Mouse (Mus musculus) embryonic facial prominence, embryonic 13.5 days (tissue): Measurements from ENCODE around the gene Pyroxd1. TPM values are rescaled to one million over a fixed set of nuclear protein-coding genes. Genes with fewer than 3 reads are reported as not detected.

ENCODE experiments used
- ATAC-seq: fragments of 200-750 bp; cut with Nextera tagmentation; 2 replicates; pipeline ENCODE4 v1.8.0; 2017; ENCODE audit warnings: low read depth; ENCODE audit not compliant: insufficient number of reproducible peaks, insufficient read depth, low FRiP score, low TSS enrichment
- H3K27ac ChIP-seq: fragments of 300-500 bp; sonication (generic); 2 replicates; pipeline ENCODE4 v1.5.1; 2015; ENCODE audit warnings: moderate library complexity, mild to moderate bottlenecking, inconsistent platforms
- H3K27me3 ChIP-seq: fragments of 300-500 bp; sonication (generic); 2 replicates; pipeline ENCODE4 v1.6.1; 2015; ENCODE audit warnings: mild to moderate bottlenecking, inconsistent platforms
- H3K36me3 ChIP-seq: fragments of 300-500 bp; sonication (generic); 2 replicates; pipeline ENCODE4 v1.6.1; 2015; ENCODE audit warnings: mild to moderate bottlenecking, inconsistent platforms
- H3K4me1 ChIP-seq: fragments of 300-500 bp; sonication (generic); 2 replicates; pipeline ENCODE4 v1.6.1; 2015; ENCODE audit warnings: inconsistent platforms
- H3K4me2 ChIP-seq: fragments of 300-500 bp; sonication (generic); 2 replicates; pipeline ENCODE4 v1.6.1; 2015; ENCODE audit warnings: moderate library complexity, mild to moderate bottlenecking, inconsistent platforms
- H3K4me3 ChIP-seq: fragments of 300-500 bp; sonication (generic); 2 replicates; pipeline ENCODE4 v1.5.1; 2015; ENCODE audit warnings: mild to moderate bottlenecking, inconsistent platforms
- H3K9ac ChIP-seq: fragments of 300-500 bp; sonication (generic); 2 replicates; pipeline ENCODE4 v1.6.1; 2015; ENCODE audit warnings: mild to moderate bottlenecking, inconsistent platforms
- H3K9me3 ChIP-seq: fragments of 300-500 bp; sonication (generic); 2 replicates; pipeline ENCODE4 v1.6.1; 2016; ENCODE audit warnings: inconsistent platforms
- WGBS: fragments of 180-500 bp; shearing (Covaris S2); methylation state at CpG from one replicate; pipeline ENCODE4 v1.1.7; 2015; ENCODE audit warnings: mixed read lengths; 5-methylcytosine and 5-hydroxymethylcytosine counted together
- polyA plus RNA-seq: library from polyadenylated mRNA; unstranded; fragments of >200 nt; fragmentation: Nextera tagmentation; extraction: Ambion mirVana; gene quantifications from 2 replicates; pipeline ENCODE4 v1.2.1, GENCODE M21; 2015

Gene Pyroxd1
- polyA plus RNA-seq = 19.4 and 21.4 TPM in 2 replicates

DNA sequence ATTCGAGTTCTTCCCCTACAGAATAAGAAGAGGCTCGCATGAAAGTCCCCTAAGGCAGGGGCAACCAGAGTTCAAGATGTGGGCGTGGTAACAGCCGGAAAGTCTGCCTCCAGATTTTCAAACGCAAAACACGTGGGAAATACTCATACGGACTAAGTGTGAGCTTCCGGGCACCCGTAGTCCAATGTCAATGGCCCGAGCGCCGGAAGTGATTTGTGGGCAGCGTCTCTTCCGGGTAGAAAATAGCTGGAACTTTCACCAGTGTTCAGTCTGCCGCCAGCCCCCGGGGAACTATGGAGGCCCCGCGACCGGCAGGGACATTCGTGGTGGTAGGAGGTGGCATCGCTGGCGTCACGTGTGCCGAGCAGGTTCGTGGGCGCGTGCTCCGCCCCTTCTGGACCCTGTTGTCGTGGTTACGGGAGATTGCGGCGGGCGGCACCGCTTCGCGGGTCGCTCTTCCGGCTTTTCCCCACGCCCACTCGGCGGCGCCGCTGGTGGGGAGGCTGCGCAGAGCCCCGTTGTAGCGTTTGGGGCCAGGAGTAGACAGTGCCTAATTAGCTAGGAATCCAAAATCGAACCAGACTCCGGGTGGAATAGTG lies at the start of gene Pyroxd1:
Pyroxd1 (plus strand) TSS at position 215 of the 599 bp plus-strand sequence.
- peak within 1 kb of the TSS; percentile 75 for H3K4me3 ChIP-seq
- peak; percentile 87 for ATAC-seq
- peak within 1 kb of the TSS; percentile 62 for H3K4me2 ChIP-seq
- peak within 1 kb of the TSS; percentile 78 for H3K27ac ChIP-seq
- H3K36me3 ChIP-seq = peaks cover 10% of the 10 kb centered on the region; the same call in 1 of the 2 replicates
- H3K27me3 ChIP-seq = no peaks in the 10 kb centered on the region
- peak within 1 kb of the TSS; percentile 74 for H3K9ac ChIP-seq
- WGBS = under 1% methylated on average over 48 of the region's 48 CpGs
- H3K9me3 ChIP-seq = no peaks in the 10 kb centered on the region
- peaks cover 11% of the 10 kb centered on the region for H3K4me1 ChIP-seq

DNA sequence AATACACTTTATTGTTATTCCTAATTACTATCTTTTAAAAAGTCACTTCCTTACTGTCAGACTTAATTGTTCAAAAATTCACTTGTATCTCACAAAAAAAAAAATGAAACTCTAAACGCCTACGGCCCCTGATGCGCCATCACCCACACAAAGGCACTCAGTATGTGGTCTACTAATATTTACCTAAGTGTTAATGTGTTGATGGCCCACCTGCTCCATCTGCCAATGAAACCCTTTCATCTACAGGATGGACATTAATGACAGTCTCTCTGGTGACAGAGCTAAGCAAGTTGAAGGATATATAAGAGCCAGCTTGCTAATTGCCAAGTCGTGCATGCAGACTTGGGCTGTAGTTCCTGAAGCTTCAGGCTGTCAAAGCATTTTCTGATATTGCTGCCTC lies 47.4 kb upstream of the Pyroxd1 start, which contains the start of gene Iapp:
Iapp (plus strand) TSS at position 326 of the 400 bp plus-strand sequence.
- Histone ChIP-seq H3K36me3 (no peaks in the 10 kb centered on the region), H3K9me3 (no peaks in the 10 kb centered on the region), H3K9ac (no peak within 1 kb of the TSS), H3K27me3 (no peaks in the 10 kb centered on the region), H3K27ac (no peak within 1 kb of the TSS), H3K4me1 (no peaks in the 10 kb centered on the region), H3K4me2 (no peak within 1 kb of the TSS), H3K4me3 (no peak within 1 kb of the TSS)
- ATAC-seq = no peak
- WGBS = 63% methylated on average over 4 of the region's 4 CpGs

DNA sequence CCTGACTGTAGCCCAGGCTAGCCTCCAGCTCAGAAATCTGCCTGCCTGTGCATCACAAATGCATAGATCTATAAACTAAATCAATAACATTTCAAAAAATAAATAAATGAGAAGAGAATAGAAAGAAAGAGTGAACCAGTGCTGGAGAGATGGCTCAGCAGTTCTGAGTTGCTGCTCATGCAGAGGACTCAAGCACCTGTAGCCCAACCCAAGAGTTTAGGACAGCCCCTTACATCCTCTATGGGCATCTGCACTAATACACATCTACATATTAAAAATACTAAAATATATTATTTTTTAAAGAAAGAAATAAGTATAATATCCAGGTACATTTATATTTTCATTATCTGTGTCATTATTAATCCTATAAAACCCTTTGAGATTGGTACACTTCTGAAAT lies 40.4 kb upstream of the Pyroxd1 start:
- Histone ChIP-seq H3K4me1 (no peaks in the 10 kb centered on the region), H3K4me2 (no peak overlapping the region), H3K9ac (no peak overlapping the region), H3K27ac (no peak overlapping the region), H3K4me3 (no peak overlapping the region), H3K9me3 (peaks cover 3% of the 10 kb centered on the region; the same call in 1 of the 2 replicates), H3K36me3 (no peaks in the 10 kb centered on the region), H3K27me3 (no peaks in the 10 kb centered on the region)
- ATAC-seq = no peak

DNA sequence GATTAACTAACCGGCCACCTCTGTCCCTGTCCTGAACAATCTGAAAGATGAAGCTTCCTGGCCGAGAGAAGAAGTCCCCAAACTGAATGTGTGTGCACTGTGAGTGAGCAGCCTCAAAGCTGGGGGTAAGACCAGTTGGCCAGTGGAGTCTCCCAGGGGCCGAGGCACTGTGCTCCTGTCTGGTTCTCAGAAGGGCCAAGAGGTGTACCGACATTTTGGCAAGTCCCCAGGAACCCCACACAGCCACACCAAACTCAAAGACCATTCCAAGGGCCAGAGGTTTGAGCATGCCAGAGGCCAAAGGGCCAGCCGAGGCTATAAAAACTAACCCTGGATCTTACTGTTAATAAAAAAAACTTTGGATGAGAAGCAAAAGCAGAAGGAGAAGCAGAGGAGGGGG lies 31.2 kb upstream of the Pyroxd1 start:
- ATAC-seq = no peak
- Histone ChIP-seq H3K9me3 (peaks cover 3% of the 10 kb centered on the region; the same call in 1 of the 2 replicates), H3K27me3 (no peaks in the 10 kb centered on the region), H3K27ac (no peak overlapping the region), H3K4me3 (no peak overlapping the region), H3K4me1 (no peaks in the 10 kb centered on the region), H3K36me3 (no peaks in the 10 kb centered on the region), H3K4me2 (no peak overlapping the region), H3K9ac (no peak overlapping the region)
- WGBS = 87% methylated on average over 5 of the region's 5 CpGs

DNA sequence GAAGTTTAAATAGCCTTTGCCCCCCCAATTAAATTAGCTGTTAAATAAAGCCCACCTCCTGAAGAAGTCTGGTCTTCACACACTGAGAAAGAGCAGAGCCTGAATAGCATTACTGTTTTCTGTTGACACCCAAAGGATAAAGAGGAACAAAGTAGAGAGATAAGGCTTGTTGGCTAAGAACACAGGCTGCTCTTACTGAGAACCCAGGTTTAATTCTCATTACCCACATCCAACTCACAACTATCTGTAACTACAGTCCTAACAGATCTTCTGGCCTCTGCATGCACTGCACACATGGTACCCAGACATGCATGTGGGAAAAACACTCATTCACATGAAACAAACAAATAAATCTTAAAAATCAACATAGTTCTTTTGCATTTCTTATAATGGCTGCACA lies 28.3 kb upstream of the Pyroxd1 start:
- no peaks in the 10 kb centered on the region for H3K9me3 ChIP-seq
- no peak overlapping the region for H3K4me3 ChIP-seq
- H3K27me3 ChIP-seq = no peaks in the 10 kb centered on the region
- no peak overlapping the region for H3K4me2 ChIP-seq
- no peak overlapping the region for H3K27ac ChIP-seq
- no peak overlapping the region for H3K9ac ChIP-seq
- H3K36me3 ChIP-seq = no peaks in the 10 kb centered on the region
- no peak for ATAC-seq
- no peaks in the 10 kb centered on the region for H3K4me1 ChIP-seq

DNA sequence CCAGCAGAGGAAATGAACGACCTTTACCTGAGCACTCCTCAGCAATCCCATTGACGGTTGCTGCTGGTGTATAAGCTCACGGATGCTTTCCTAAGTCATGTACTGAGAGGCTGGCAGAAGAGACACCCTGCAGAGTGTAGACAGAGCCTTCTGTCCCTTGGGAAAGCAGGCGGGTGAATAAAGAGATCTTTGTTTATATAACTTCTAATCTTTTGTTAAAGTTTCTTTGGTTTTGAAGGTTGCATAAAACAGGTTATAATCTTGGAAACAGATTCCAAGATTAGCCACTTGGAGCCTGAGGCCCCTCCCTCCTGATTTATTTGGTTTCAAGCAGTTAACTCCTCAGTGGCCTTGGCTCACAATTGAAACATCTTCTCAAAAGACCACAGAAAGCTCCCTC lies 22.6 kb upstream of the Pyroxd1 start, which contains the start of gene Slco1a5:
Slco1a5 (minus strand) TSS at position 101 of the 400 bp plus-strand sequence.
- H3K4me1 ChIP-seq = peaks cover 3% of the 10 kb centered on the region; the same call in 1 of the 2 replicates
- no peaks in the 10 kb centered on the region for H3K36me3 ChIP-seq
- WGBS = 22% methylated on average over 4 of the region's 4 CpGs
- no peak within 1 kb of the TSS for H3K4me2 ChIP-seq
- no peak for ATAC-seq
- H3K9ac ChIP-seq = no peak within 1 kb of the TSS
- no peaks in the 10 kb centered on the region for H3K27me3 ChIP-seq
- no peaks in the 10 kb centered on the region for H3K9me3 ChIP-seq
- no peak within 1 kb of the TSS for H3K27ac ChIP-seq
- H3K4me3 ChIP-seq = no peak within 1 kb of the TSS

DNA sequence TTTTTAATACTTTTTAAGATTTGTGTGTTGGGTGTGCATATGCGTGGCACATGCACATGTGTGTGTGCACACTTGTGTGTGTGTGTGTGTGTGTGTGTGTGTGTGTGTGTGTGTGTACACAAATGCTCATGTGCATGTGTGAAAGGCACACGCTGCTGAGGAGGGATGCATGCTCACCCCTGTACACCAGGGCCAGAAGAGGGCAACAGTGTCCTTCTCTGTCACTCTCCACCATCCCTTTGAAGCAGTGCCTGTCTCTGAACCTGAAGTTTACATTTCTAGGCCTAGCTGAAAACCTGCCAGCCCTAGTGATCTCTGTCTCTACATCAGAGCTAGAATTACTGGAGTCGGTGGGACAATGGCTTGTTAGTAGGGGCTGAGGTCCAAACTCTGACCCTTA lies 18.9 kb upstream of the Pyroxd1 start:
- no peak for ATAC-seq
- H3K4me2 ChIP-seq = no peak overlapping the region
- H3K9ac ChIP-seq = no peak overlapping the region
- 75% methylated on average over 3 of the region's 3 CpGs for WGBS
- no peak overlapping the region for H3K27ac ChIP-seq
- H3K9me3 ChIP-seq = no peaks in the 10 kb centered on the region
- H3K4me1 ChIP-seq = peaks cover 3% of the 10 kb centered on the region; the same call in 1 of the 2 replicates
- no peak overlapping the region for H3K4me3 ChIP-seq
- H3K36me3 ChIP-seq = no peaks in the 10 kb centered on the region
- no peaks in the 10 kb centered on the region for H3K27me3 ChIP-seq

DNA sequence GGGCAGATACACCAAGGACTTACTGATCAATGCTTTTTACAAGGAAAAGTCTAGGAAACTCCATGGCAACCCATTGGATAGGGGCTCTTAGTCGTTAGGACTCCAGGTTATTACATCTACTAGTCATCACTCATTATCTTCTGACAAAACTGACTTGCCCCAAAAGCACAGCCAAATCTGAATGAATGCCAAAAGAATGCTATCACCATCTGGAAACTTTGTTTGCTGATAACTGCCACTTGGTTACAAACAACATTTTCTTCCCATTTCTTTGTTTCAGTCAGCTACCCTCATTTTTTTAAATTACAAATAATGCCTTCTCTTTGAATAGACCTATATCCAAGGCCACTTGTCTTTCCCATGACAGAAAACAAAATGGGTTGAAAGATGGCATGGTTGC lies 16.3 kb upstream of the Pyroxd1 start:
- H3K36me3 ChIP-seq = no peaks in the 10 kb centered on the region
- H3K27ac ChIP-seq = no peak overlapping the region
- H3K27me3 ChIP-seq = no peaks in the 10 kb centered on the region
- H3K4me3 ChIP-seq = no peak overlapping the region
- 58% methylated on average over 1 of the region's 1 CpGs for WGBS
- ATAC-seq = no peak
- no peak overlapping the region for H3K4me2 ChIP-seq
- H3K9me3 ChIP-seq = no peaks in the 10 kb centered on the region
- no peak overlapping the region for H3K9ac ChIP-seq
- no peaks in the 10 kb centered on the region for H3K4me1 ChIP-seq

DNA sequence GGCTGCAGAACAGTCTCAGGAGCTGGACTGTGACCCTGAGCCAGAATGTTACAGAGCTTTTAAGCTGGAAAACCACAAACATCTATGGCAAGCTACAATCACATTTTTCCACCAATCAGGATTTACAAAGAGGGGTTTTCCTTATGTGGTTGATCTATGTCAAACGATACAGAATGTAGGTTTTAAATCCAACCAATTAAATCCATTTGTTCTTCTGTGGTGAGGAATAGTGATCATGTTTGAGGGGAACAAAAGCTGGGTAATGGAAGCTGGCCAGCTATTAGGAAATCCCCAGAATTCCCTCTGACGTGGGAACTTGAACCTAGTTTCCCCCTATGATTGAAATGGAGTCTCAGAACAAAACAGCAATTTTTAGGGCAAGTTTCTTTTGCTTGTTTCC lies 6.5 kb upstream of the Pyroxd1 start:
- Histone ChIP-seq H3K27me3 (no peaks in the 10 kb centered on the region), H3K4me1 (no peaks in the 10 kb centered on the region), H3K9me3 (no peaks in the 10 kb centered on the region), H3K9ac (no peak overlapping the region), H3K36me3 (no peaks in the 10 kb centered on the region), H3K27ac (0 out of 2 replicates have a peak overlapping the region, but pooled peaks have one; percentile 2), H3K4me3 (no peak overlapping the region), H3K4me2 (no peak overlapping the region)
- WGBS = 39% methylated on average over 2 of the region's 2 CpGs
- no peak for ATAC-seq

DNA sequence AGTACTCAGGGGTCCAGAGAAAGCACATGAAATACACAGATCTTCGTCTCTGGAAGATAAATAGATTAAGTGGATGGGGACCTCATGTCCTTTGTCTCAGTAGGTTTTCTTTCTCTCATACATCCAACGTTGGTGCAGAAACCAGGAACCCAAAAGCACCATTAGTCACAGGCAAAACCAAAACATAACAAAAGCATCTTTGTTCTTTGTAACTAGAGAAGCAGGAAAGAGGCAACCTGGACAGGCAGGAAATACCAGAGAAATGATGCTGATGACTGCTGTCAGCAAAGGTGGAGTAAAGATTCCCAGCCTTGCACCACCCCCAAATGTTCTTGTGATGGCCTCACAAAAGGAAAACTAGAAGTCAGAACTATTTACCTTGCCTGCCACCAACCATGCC lies 5.9 kb upstream of the Pyroxd1 start:
- WGBS = 21% methylated on average over 2 of the region's 2 CpGs
- H3K4me1 ChIP-seq = no peaks in the 10 kb centered on the region
- H3K4me2 ChIP-seq = no peak overlapping the region
- no peaks in the 10 kb centered on the region for H3K36me3 ChIP-seq
- H3K9ac ChIP-seq = no peak overlapping the region
- ATAC-seq = no peak
- no peak overlapping the region for H3K4me3 ChIP-seq
- no peaks in the 10 kb centered on the region for H3K9me3 ChIP-seq
- H3K27ac ChIP-seq = no peak overlapping the region
- no peaks in the 10 kb centered on the region for H3K27me3 ChIP-seq

DNA sequence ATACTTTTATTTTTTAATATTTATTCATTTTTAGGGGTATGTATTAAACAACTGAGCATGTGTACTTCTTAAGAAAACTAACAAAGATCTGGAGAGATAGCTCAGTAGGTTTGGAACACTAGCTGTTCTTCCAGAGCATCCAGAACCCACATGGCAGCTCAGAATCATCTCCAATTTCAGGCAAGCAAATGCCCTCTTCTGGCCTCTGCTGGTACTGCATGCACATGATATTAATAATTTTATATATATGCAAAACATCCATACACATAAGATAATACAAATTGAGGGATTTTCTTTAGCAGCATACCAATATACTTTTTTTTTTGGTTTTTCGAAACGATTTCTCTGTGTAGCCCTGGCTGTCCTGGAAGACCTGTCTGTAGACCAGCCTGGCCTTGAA lies 1.9 kb upstream of the Pyroxd1 start:
- H3K9ac ChIP-seq = no peak overlapping the region
- no peak overlapping the region for H3K4me3 ChIP-seq
- no peaks in the 10 kb centered on the region for H3K36me3 ChIP-seq
- WGBS = 68% methylated on average over 2 of the region's 2 CpGs
- H3K27ac ChIP-seq = no peak overlapping the region
- H3K4me1 ChIP-seq = peaks cover 11% of the 10 kb centered on the region
- H3K27me3 ChIP-seq = no peaks in the 10 kb centered on the region
- H3K9me3 ChIP-seq = no peaks in the 10 kb centered on the region
- H3K4me2 ChIP-seq = no peak overlapping the region
- ATAC-seq = no peak
